Comparison of ENCODE assay signal across 8 mouse cellular contexts in the genomic region with DNA sequence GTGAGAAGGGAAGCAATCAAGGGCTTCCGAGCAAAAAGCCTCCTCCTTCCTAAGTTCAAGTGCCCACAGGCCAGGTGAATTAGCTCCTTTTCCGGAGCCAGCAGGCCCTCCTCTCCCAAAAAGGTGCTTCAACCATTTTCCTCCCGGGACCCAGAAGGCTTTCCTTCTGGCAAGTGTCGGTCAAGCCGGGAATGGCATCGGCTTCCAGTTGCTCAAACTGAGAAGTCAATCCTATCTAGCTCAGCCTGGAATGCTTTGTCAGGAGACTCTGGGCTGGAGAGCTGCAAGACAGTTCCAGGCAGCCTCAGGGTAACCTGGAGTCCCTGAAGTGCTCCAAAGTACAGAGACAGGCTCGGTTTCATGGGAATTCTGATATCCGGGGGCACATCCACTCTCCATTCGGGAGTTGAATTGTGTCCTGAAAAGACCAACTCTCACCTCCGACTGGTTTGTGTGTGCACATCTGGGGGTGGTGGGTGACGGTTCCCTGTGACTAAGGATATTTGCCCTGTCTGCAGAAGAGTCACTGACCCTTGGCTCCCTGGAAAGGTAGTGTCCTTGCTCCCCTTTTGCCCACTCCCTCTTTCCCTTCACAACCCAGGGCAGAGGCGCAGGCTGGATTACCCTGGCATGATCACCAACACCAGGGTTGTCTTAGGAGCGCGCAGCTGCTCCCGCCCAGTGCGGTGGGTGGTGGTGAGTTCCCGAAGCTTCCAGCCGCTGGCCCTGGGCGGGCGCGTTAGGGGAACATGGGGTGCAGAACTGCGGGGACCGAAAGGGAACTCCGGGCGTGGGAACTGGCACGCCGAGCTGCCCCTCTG. TPM values are rescaled to one million over a fixed set of nuclear protein-coding genes. Genes with fewer than 3 reads are reported as not detected.
DNase-seq lines count a peak whose midpoint lies in the region; ATAC-seq and TF ChIP-seq lines count a peak whose summit lies in the region.

No protein-coding gene starts in this region.

- peak overlapping the region; percentile 75 for H3K9ac ChIP-seq in forebrain, embryonic 13.5 days
- peak overlapping the region; percentile 49 for H3K9ac ChIP-seq in kidney, embryonic 15.5 days
- H3K9ac ChIP-seq in lung, embryonic 16.5 days (ENCODE audit: low read length) = peak overlapping the region; percentile 57

- no peaks in the 10 kb centered on the region for H3K9me3 ChIP-seq in forebrain, embryonic 13.5 days (replicated peaks)
- no peaks in the 10 kb centered on the region for H3K9me3 ChIP-seq in kidney, embryonic 15.5 days (replicated peaks)
- H3K9me3 ChIP-seq in lung, embryonic 16.5 days (ENCODE audit: control insufficient read depth, low read length) = no peaks in the 10 kb centered on the region

- no peak overlapping the region for H3K27ac ChIP-seq in forebrain, embryonic 13.5 days
- H3K27ac ChIP-seq in kidney, embryonic 15.5 days = no peak overlapping the region
- no peak overlapping the region for H3K27ac ChIP-seq in lung, embryonic 16.5 days (ENCODE audit: low read length)
- H3K27ac ChIP-seq in small intestine, adult 2 months (ENCODE audit: insufficient read depth, low read depth, low read length) = no peak overlapping the region

- H3K36me3 ChIP-seq in forebrain, embryonic 13.5 days (ENCODE audit: poor library complexity, severe bottlenecking) = no peaks in the 10 kb centered on the region
- no peaks in the 10 kb centered on the region for H3K36me3 ChIP-seq in kidney, embryonic 15.5 days
- no peaks in the 10 kb centered on the region for H3K36me3 ChIP-seq in lung, embryonic 16.5 days (ENCODE audit: control insufficient read depth, insufficient read depth, low read length)
- H3K36me3 ChIP-seq in small intestine, adult 2 months (ENCODE audit: control insufficient read depth, insufficient read depth, low read length) = no peaks in the 10 kb centered on the region; the same call in 1 of the 2 replicates

- H3K27me3 ChIP-seq in forebrain, embryonic 13.5 days = peaks cover 9% of the 10 kb centered on the region; the same call in 1 of the 2 replicates
- peaks cover 36% of the 10 kb centered on the region for H3K27me3 ChIP-seq in kidney, embryonic 15.5 days
- H3K27me3 ChIP-seq in lung, embryonic 16.5 days (ENCODE audit: control insufficient read depth, insufficient read depth, low read depth, low read length) = peaks cover 34% of the 10 kb centered on the region
- no peaks in the 10 kb centered on the region for H3K27me3 ChIP-seq in small intestine, adult 2 months (ENCODE audit: control insufficient read depth, insufficient read depth, low read length)

- peak overlapping the region; percentile 61 for H3K4me3 ChIP-seq in forebrain, embryonic 13.5 days
- peak overlapping the region; percentile 61 for H3K4me3 ChIP-seq in kidney, embryonic 15.5 days (replicated peaks)
- peak overlapping the region; percentile 66 for H3K4me3 ChIP-seq in lung, embryonic 16.5 days (ENCODE audit: low read length)
- peak overlapping the region; percentile 78 for H3K4me3 ChIP-seq in small intestine, adult 2 months (ENCODE audit: low read depth, low read length)

- DNase-seq in cerebellum, adult 9-11 months = peak; percentile 8
- no peak for DNase-seq in cerebellum, adult 9-10 months
- peak; percentile 11 for DNase-seq in ES-CJ7 (ENCODE audit: low read depth, low spot score)
- DNase-seq in MN1 (ENCODE audit: low spot score) = no peak

- 13% methylated on average over 27 of the region's 27 CpGs for WGBS in forebrain, embryonic 13.5 days
- 7% methylated on average over 27 of the region's 27 CpGs for WGBS in kidney, embryonic 15.5 days
- WGBS in lung, embryonic 16.5 days = 12% methylated on average over 27 of the region's 27 CpGs
- 32% methylated on average over 27 of the region's 27 CpGs for WGBS in small intestine, adult 2 months

- ATAC-seq in forebrain, embryonic 13.5 days = no peak
- ATAC-seq in kidney, embryonic 15.5 days (replicated peaks; ENCODE audit: low FRiP score) = no peak
- ATAC-seq in lung, embryonic 16.5 days (ENCODE audit: low read depth) = no peak

- no peak for TF ChIP-seq CTCF in small intestine, adult 2 months (IDR thresholded peaks at IDR 0.05; ENCODE audit: extremely low read depth, insufficient read length, insufficient replicate concordance, low read depth, low read length)

- peaks cover 29% of the 10 kb centered on the region for H3K4me1 ChIP-seq in forebrain, embryonic 13.5 days
- peaks cover 27% of the 10 kb centered on the region for H3K4me1 ChIP-seq in kidney, embryonic 15.5 days
- peaks cover 17% of the 10 kb centered on the region for H3K4me1 ChIP-seq in lung, embryonic 16.5 days (replicated peaks; ENCODE audit: control insufficient read depth, insufficient read depth, low read length)
- H3K4me1 ChIP-seq in small intestine, adult 2 months (ENCODE audit: control insufficient read depth, insufficient read depth, insufficient read length, low read length) = peaks cover 7% of the 10 kb centered on the region; the same call in 1 of the 2 replicates

- H3K4me2 ChIP-seq in forebrain, embryonic 13.5 days = peak overlapping the region; percentile 95
- H3K4me2 ChIP-seq in kidney, embryonic 15.5 days = peak overlapping the region; percentile 94
- peak overlapping the region; percentile 90 for H3K4me2 ChIP-seq in lung, embryonic 16.5 days (ENCODE audit: low read depth, low read length)

- TF ChIP-seq POLR2A in small intestine, adult 2 months (IDR thresholded peaks at IDR 0.05; ENCODE audit: low read depth, low read length) = no peak

RNA-seq across cellular contexts. Expression of gene Fam84a, which starts 2.6 kb away (rescaled TPM):
- polyA plus RNA-seq in forebrain, embryonic 13.5 days (2015; fragmentation: Nextera tagmentation; extraction: Ambion mirVana) = 44.7 and 45.0 TPM in 2 replicates
- polyA plus RNA-seq in kidney, embryonic 15.5 days (2015; fragmentation: Nextera tagmentation; extraction: Ambion mirVana) = 8.2 and 9.4 TPM in 2 replicates
- 4.8 and 4.9 TPM in 2 replicates for polyA plus RNA-seq in lung, embryonic 16.5 days (2015; fragmentation: Nextera tagmentation; extraction: Ambion mirVana)
- 15.7 and 46.2 TPM in 2 replicates for polyA plus RNA-seq in small intestine, adult 2 months (2012; rRNA removed)

Comparison
In these comparisons a context has a peak if more than half of its experiments do, and no peak if none do; other contexts are left out.
1. DNase-seq: peak in cerebellum, adult 9-11 months (single experiment) and ES-CJ7 (single experiment); none in cerebellum, adult 9-10 months (single experiment) and MN1 (single experiment).
2. Peak in every context shown above with its lines, with median percentiles within 50 percentile points of each other: H3K4me2 ChIP-seq, H3K4me3 ChIP-seq and H3K9ac ChIP-seq.